Mouse (Mus musculus): ENCODE measurements at regions not wholly inside any gene's neighbourhood (a gene's known extent, or its start where the extent isn't known, plus 50 kb on each side); places are given as distances from the start of the nearest gene placed in this dataset.
"Not testable (repeated sequence)": the region's sequence is repeated elsewhere in the genome, so short reads cannot be mapped to it uniquely, and the experiment has no call there.

DNA sequence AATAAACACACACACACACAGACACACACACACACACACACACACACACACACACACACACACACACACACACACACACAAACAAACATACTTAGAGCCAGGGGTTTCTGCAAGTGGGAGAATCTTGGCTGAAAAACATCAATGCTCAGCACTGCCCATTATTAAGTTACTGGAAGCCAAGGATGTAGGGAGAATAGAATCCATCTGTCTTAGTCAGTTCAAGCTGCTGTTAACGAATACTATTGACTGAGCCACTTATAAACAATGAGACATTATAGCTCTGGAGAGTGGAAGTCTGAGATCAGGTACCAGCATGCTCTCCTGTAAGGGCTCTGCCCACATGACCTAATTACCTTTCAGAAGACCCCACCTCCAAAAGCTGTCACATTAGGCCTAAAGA, 87.4 kb downstream of the Fam174b start:
- no peak for DNase-seq (ENCODE audit: low spot score in 2 of 2)

DNA sequence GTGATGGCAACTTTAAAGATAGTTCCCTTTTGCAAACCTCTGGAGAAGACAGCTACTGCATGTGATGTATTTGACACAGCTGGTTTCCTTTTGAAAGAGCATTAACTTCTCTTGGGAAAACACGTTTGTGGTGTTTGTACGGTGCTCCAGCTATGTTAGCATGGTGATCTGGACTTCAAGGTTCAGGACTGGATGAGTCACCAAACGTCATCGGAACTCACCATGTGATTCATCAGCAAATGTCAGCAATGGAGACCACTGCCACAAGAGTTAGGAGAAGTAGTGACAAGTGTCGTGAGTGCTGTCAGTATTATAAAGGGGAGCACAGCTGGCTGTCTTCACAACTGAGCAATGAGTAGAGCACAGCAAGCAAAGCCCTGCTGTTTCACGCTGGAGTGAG, 90.5 kb downstream of the Fam174b start:
- no peak for DNase-seq (ENCODE audit: low spot score in 2 of 2)

DNA sequence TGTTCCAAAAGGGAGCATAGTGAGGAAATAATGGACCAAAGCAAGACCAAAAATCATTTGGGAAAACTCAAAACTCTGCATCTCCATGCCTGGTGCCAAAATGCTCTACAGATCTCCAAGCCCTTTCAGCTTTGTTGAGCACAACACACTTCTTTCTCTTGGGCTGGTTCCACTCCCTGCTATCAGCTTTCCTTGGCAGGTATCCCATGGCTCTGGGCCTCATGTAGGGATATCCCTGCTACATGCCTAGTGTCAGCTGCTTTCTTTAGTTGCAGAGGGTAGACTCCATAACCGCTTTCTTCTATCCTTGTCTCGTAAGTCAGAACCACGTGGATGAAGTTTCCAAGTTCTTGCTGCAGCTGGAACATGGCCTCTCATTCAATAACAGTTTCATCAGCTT, 100.3 kb downstream of the Fam174b start:
- DNase-seq (ENCODE audit: low spot score in 2 of 2), result no peak

DNA sequence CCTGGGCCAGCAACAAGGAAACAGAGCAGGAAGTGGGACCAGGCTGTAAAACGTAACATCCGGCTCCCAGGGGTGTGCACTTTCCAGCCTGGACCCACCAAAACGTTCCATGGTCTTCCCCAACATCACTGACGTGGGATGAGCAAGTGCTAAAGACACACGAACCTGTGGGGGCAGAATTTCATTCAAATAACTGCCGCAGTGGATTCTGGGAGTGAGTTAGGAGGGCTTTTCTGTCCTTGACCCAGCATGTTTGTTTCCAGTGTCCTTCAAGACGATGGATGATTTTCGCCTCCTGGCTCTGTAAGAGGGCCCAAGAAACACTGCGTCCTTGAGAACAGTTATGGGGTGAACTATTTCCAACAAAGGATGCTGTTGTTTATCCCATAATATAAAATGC, 112.1 kb downstream of the Fam174b start:
- DNase-seq (ENCODE audit: low spot score in 2 of 2), result no peak

DNA sequence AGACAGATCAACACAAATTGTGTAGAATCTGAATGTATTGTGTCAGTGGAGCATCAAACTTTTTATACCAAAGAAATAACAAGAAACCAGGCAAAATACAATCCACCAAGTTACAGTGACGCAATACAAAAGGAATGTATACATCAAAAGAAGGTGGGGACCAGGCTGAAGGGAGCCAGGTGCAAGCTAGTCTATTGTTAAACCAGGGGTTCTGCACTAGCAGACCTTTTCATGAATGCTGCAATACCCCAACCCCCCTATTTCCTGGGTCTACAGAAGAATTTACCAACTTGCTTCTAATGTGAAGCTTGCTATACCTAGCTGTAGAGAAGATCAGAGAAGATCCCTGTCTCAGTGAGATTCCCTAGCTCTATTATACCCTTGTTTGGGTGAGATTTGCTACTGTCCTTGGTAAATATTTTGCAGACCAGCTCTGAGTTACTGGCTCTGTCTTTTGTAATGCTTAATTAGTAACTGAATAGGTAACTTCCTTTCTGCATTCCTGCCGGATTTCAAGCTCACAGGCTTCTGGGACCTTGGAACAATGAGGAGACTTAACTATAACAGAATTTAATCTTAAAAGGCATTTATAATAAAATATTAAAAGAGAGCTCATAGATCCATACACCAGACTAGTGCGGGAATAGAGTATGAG, 113.3 kb downstream of the Fam174b start:
- DNase-seq (ENCODE audit: low spot score in 2 of 2), result not testable (repeated sequence)

DNA sequence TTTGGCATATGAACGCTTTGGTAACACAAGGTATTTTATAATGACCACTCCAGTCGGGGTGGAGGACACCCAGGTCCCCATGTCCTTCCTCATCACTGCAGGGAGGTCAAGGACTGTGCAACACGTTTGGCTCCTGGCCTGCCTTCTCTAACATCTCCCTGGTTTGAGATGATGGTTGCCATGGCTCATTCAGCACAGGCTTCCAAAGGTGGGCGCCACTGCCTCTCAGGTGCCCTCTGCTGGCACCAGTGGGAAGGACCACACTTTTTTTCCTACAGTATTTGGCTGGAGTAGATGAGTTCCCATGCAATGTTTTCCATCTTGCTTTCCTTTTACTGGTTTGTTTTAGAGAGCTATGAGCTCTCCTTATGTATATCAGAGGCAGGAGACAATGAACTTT, 115.4 kb downstream of the Fam174b start:
- peak in 1 of 2 experiments; percentile 4 for DNase-seq (ENCODE audit: low spot score in 2 of 2)

DNA sequence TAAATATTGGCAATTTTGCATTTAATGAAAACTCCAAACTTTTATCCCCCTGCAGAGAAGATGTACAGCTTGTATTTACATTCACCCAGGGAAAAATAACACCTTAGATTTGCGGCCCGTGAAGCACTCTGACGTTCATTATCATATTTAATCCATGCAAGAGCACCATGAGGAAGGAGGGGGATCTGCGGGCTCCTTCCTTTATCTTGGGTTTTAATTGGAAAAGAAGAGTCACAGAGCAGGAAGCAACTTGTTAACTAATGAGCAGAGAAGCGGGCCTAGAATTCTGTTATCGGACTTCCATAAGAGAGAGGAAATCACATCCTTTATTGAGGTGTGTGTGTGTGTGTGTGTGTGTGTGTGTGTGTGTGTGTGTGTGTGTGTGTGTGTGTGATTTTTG, 116.8 kb downstream of the Fam174b start:
- DNase-seq (ENCODE audit: low spot score in 2 of 2), result no peak

DNA sequence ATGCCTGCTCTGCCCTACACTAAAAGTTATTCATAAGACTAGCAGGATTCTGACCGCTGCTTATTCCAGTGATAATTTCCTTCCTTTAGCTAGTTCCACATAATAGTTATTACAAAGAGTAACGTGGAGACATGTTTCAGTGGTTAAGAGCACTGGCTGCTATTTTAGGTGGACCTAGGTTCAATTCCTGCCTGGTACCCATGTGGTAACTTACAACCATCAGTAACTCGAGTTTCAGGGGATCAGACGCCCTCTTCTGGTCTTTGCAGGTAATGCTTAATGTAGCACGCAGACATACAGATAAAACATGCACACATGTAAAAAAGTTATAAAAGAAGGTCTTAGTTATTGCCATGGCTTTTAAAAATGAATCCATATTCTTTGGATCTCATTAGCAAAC, 125.0 kb downstream of the Fam174b start:
- no peak for DNase-seq (ENCODE audit: low spot score in 2 of 2)

DNA sequence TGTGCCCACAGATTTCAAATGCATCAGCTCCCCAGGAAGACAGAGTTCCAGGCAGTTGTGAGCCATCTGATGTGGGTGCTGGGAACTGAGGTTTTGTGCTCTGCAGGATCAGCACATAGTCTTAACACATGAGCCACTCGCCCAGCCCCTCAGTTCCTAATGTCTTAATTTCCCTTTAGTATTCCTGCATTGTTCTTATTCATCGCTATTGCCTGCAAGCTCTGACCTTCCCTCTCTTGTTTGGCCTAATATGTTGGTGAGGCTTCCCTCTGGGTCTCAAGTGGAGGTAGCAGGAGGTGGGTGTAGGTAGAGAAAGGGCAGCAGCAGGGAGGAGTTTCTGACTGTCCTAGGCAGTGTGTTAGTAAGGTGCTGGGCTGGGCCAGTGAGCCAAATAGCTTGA, 132.1 kb downstream of the Fam174b start:
- DNase-seq (ENCODE audit: low spot score in 2 of 2), result no peak

DNA sequence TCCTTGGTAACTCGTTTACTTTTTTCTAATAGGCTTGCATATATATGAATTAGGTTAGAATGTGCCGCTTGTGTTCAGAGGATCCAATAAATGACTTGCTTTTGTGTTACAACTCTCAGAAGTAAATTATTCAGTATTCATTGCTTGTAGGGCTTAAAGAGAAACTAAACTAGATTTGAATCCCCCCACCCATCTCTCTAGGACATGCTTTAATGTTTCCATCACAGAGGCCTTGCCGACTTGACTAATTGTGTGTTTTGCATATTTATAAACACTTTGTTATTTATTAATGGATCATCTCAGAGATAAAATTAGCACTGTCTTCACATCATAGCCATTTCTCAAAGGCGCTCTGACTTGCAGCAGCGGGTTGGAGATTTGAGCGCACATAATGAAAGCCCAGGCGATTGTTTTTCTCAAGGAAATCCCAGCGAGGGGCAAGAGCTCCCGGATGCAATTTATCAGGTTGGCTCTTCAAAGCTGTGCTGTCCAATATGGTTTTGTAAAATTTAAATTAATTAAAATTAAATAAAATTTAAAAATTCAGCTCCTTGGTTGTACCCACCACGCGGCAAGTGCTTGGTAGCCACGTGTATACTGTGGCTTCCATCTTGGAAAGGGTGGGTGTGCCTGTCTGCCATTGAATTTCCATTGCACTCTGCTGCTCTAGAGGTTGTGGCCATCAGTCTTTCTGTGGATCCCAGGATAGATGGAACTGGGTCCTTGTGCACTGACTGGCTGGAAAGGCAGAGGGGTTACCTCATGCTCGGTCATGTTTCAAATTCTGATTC, 132.0 kb downstream of the St8sia2 start:
- no peak for DNase-seq (ENCODE audit: low spot score in 2 of 2)

DNA sequence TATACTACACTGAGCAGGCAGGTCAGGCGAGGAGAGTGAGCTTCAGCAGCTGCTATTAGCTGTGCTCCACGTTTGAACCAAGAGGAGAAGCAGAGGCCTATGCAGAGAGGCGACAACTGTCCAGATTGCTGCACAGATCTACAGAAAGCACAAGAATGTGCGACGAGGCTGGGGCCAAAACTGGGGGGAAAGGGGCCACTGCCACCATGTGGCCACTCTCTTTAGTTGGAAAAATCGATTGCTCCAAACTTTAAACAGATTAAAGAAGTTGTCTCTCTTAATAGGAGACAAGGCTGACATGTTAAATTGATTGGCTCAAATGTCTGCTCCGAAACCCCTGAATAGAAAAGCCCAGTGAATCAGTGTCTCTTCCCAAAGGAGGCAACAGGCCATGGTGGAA, 127.3 kb downstream of the St8sia2 start:
- DNase-seq (ENCODE audit: low spot score in 2 of 2), result no peak

Measured in urinary bladder, adult 18-20 months (tissue).